9 mouse cellular contexts compared by ENCODE assay signal in genomic region chr8:125285966-125286681, GRCm38 (mm10).
DNase-seq lines count a peak whose midpoint lies in the region; ATAC-seq and TF ChIP-seq lines count a peak whose summit lies in the region.
"Had no signal": no experiment of that assay in that cellular context is flagged by ENCODE, and none has a peak within 500 bp of the region (broad histone marks: within the 10 kb centered on the region; RNA-seq: fewer than 3 reads in every experiment).

No protein-coding gene starts in this region.

- WGBS in forebrain, embryonic 16.5 days, result 81% methylated on average over 12 of the region's 12 CpGs

- H3K4me1 ChIP-seq in forebrain, embryonic 16.5 days (replicated peaks; ENCODE audit: control insufficient read depth, insufficient read depth, low read length), result peaks cover 4% of the 10 kb centered on the region; the same call in 1 of the 2 replicates

- TF ChIP-seq CTCF in layer of hippocampus, adult 2 months (conservative IDR thresholded peaks at IDR 0.05), result no peak

- H3K27ac ChIP-seq in layer of hippocampus, adult 2 months, result no peak overlapping the region
- H3K27ac ChIP-seq in forebrain, embryonic 16.5 days (ENCODE audit: low read length), result no peak overlapping the region
- H3K27ac ChIP-seq: hindbrain, embryonic 15.5 days had no signal

- no peaks in the 10 kb centered on the region for H3K27me3 ChIP-seq in forebrain, embryonic 16.5 days (replicated peaks; ENCODE audit: control insufficient read depth, insufficient read depth, low read length)
- H3K27me3 ChIP-seq: hindbrain, embryonic 15.5 days had no signal

- no peak overlapping the region for H3K4me3 ChIP-seq in layer of hippocampus, adult 2 months
- no peak overlapping the region for H3K4me3 ChIP-seq in forebrain, embryonic 16.5 days (replicated peaks; ENCODE audit: low read length)
- H3K4me3 ChIP-seq: hindbrain, embryonic 15.5 days had no signal

- no peaks in the 10 kb centered on the region for H3K9me3 ChIP-seq in forebrain, embryonic 16.5 days (ENCODE audit: control insufficient read depth, low read length)
- H3K9me3 ChIP-seq: hindbrain, embryonic 15.5 days had no signal

- H3K9ac ChIP-seq in forebrain, embryonic 16.5 days (replicated peaks; ENCODE audit: low read depth, low read length), result no peak overlapping the region
- H3K9ac ChIP-seq: hindbrain, embryonic 15.5 days had no signal

- H3K36me3 ChIP-seq in forebrain, embryonic 16.5 days (ENCODE audit: control insufficient read depth, insufficient read depth), result no peaks in the 10 kb centered on the region
- H3K36me3 ChIP-seq: hindbrain, embryonic 15.5 days had no signal

- ATAC-seq in forebrain, embryonic 16.5 days, result no peak

- peak; percentile 50 for DNase-seq in layer of hippocampus, adult 9-11 months
- DNase-seq in layer of hippocampus, adult 2 months (ENCODE audit: low spot score in 2 of 2), result no peak
- peak; percentile 62 to 80 for DNase-seq in adrenal gland, postnatal 36 days
- DNase-seq in heart, adult 8-10 months (ENCODE audit: low spot score), result peak; percentile 93
- DNase-seq in kidney, postnatal 4 days, result peak; percentile 56 to 69
- DNase-seq in right cerebral cortex, postnatal 25 days, result peak; percentile 20
- DNase-seq in thymus, postnatal 10 days (ENCODE audit: low spot score in 2 of 2), result no peak

- H3K4me2 ChIP-seq in forebrain, embryonic 16.5 days (ENCODE audit: low read length), result no peak overlapping the region
- H3K4me2 ChIP-seq: hindbrain, embryonic 15.5 days had no signal

Comparison
In these comparisons a context has a peak if more than half of its experiments do, and no peak if none do; other contexts are left out.
1. DNase-seq: peak in layer of hippocampus, adult 9-11 months (single experiment), adrenal gland, postnatal 36 days (2 of 2), heart, adult 8-10 months (single experiment), kidney, postnatal 4 days (2 of 2) and right cerebral cortex, postnatal 25 days (single experiment); none in layer of hippocampus, adult 2 months (0 of 2) and thymus, postnatal 10 days (0 of 2).